Mouse (Mus musculus): ENCODE data around the gene Lrsam1.

- TF ChIP-seq GATA1 (IDR thresholded peaks at IDR 0.05; ENCODE audit: borderline replicate concordance, low read length) (no peak), FLI1 (IDR thresholded peaks at IDR 0.05; ENCODE audit: low read length) (no peak)
Measured at GRCm38 (mm10) chr2:32997792-32998191, 36.4 kb upstream of the Lrsam1 start.
